19 mouse cellular contexts compared by ENCODE assay signal in the genomic region with DNA sequence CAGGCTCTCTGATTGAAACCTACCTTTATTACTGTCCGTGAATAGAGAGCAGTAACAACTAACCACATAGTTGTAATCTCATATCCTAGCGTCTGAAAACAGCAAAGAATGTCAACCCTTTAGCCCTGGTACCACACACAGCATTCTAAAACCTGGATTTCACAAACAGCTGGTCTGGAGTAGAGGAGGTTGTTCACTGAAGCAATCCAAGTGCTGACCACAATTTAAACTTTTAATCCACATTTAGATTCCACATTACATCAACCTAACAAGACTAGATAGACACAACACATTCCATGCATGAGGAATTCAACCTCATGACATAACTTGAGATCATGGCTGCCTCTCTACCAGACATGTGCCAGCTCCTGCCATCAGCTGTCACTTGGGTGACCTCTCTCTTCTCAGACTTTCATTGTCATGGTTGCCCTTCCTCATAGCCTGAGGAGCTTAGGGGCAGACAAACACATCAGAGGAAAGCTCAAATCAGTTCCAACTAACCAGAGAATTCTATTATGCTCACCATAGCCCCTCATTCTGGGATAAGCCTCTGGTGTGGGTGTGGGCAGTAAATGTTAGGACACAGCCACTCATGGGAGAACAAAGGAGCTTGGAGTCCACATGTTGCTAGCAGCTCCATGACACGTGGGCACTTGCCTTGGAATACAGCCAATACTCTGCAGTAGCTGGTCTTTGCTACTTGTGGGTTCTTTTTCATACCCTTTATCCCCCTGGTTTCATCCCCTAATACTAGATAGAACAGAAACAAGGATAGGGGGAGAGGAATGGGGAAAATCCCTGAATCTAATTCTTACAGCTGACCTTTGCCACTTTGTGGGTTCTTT. TPM values are rescaled to one million over a fixed set of nuclear protein-coding genes. Genes with fewer than 3 reads are reported as not detected.
"Had no signal": no experiment of that assay in that cellular context is flagged by ENCODE, and none has a peak within 500 bp of the region (broad histone marks: within the 10 kb centered on the region; RNA-seq: fewer than 3 reads in every experiment).

No protein-coding gene starts in this region.

- H3K27me3 ChIP-seq: limb, embryonic 13.5 days; neural tube, embryonic 12.5 days; neural tube, embryonic 15.5 days had no signal

- H3K36me3 ChIP-seq: limb, embryonic 13.5 days; liver, embryonic 13.5 days; neural tube, embryonic 12.5 days; neural tube, embryonic 15.5 days had no signal

- H3K4me3 ChIP-seq: limb, embryonic 13.5 days; liver, embryonic 13.5 days; neural tube, embryonic 12.5 days; neural tube, embryonic 15.5 days had no signal

- H3K4me2 ChIP-seq: limb, embryonic 13.5 days; liver, embryonic 13.5 days; midbrain, embryonic 11.5 days; neural tube, embryonic 12.5 days; neural tube, embryonic 15.5 days had no signal

- H3K9ac ChIP-seq: limb, embryonic 13.5 days; liver, embryonic 13.5 days; neural tube, embryonic 12.5 days; neural tube, embryonic 15.5 days had no signal

- H3K27ac ChIP-seq: limb, embryonic 13.5 days; liver, embryonic 13.5 days; neural tube, embryonic 12.5 days; neural tube, embryonic 15.5 days had no signal

- H3K9me3 ChIP-seq: limb, embryonic 13.5 days; liver, embryonic 13.5 days; neural tube, embryonic 12.5 days; neural tube, embryonic 15.5 days had no signal

- DNase-seq: kidney, adult 9 months; kidney, postnatal 14 days; kidney, postnatal 4 days; left cerebral cortex, postnatal 4 days; liver, embryonic 13.5 days; lung, adult 2 months; lung, postnatal 14 days; lung, postnatal 4 days; midbrain, embryonic 14.5 days; right cerebral cortex, postnatal 4 days; thymus, postnatal 25 days had no signal

RNA-seq across cellular contexts. Expression of gene Sobp, which starts 58.0 kb away (rescaled TPM):
- total RNA-seq: liver, adult 2 months; megakaryocyte progenitor cell, adult 5-6 weeks; megakaryocyte-erythroid progenitor cell, adult 5-6 weeks had no signal

RNA-seq across cellular contexts. Expression of gene 9030612E09Rik, which starts 58.2 kb away (rescaled TPM):
- total RNA-seq: liver, adult 2 months; megakaryocyte progenitor cell, adult 5-6 weeks; megakaryocyte-erythroid progenitor cell, adult 5-6 weeks had no signal
- polyA plus RNA-seq: liver, adult 2 months; liver, embryonic 13.5 days; liver, embryonic 16.5 days had no signal
